Mouse (Mus musculus) myocyte (in vitro differentiated cells): ENCODE data around the gene Aff1.

Experiments used
- CEBPB ChIP-seq: IDR thresholded peaks from 2 replicates; pipeline ENCODE4 v1.6.1; 2011; ENCODE audit warnings: mild to moderate bottlenecking, moderate library complexity; ENCODE audit not compliant: poor library complexity, insufficient read depth, severe bottlenecking
- MYOD1 ChIP-seq, 3 experiments: IDR thresholded peaks; one replicate each; pipeline ENCODE4 v1.6.1; 2011; ENCODE audit warnings: control low read depth in 2 of 3, low read depth in 2 of 3, mild to moderate bottlenecking in 2 of 3, moderate library complexity in 1 of 3; ENCODE audit not compliant: insufficient read length in 2 of 3, control insufficient read depth in 1 of 3
- MYOG ChIP-seq, 3 experiments: IDR thresholded peaks; one replicate each; pipeline ENCODE4 v1.6.1; 2011; ENCODE audit warnings: control low read depth in 2 of 3, low read depth in 2 of 3, mild to moderate bottlenecking in 2 of 3; ENCODE audit not compliant: insufficient read length in 2 of 3, control insufficient read depth in 1 of 3, insufficient read depth in 1 of 3
- POLR2A ChIP-seq: IDR thresholded peaks from one replicate; pipeline ENCODE4 v1.6.1; 2011; ENCODE audit warnings: low read depth, mild to moderate bottlenecking, control low read depth, moderate library complexity; ENCODE audit not compliant: insufficient read length
- POLR2AphosphoS2 ChIP-seq: IDR thresholded peaks from one replicate; pipeline ENCODE4 v1.6.1; 2011; ENCODE audit warnings: low read depth, control low read depth; ENCODE audit not compliant: insufficient read length
- TCF12 ChIP-seq: IDR thresholded peaks from one replicate; pipeline ENCODE4 v1.6.1; 2011; ENCODE audit warnings: mild to moderate bottlenecking, control low read depth; ENCODE audit not compliant: poor library complexity, insufficient read depth, severe bottlenecking
- USF1 ChIP-seq: IDR thresholded peaks from one replicate; pipeline ENCODE4 v1.6.1; 2011; ENCODE audit warnings: low read depth, mild to moderate bottlenecking, control low read depth, moderate library complexity

DNA sequence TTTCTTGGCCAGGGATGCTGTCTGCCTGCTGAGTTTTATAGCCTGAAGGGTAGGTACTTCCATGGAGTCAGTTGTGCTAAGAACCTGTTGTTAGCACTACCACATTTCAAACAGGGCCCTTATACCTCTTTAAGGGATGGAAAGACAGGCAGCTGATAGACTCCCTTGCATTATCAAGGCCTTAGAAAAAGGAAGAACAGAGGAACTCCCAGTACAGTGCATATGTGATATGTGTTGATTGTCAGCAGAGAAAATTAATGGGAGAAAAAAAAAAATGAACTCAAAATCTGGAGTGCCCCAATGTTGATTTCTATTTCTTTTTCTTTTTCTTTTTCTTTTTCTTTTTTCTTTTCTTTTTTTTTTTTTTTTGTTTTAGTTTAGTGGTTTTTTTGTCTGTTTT, 56.2 kb downstream of the Aff1 start:
- TF ChIP-seq POLR2A (no peak), POLR2AphosphoS2 (no peak), MYOD1 (IDR thresholded peaks at IDR 0.05; ENCODE audit: control insufficient read depth in 1 of 3, insufficient read length in 2 of 3, low read depth in 2 of 3) (no peak), USF1 (no peak), TCF12 (no peak), CEBPB (no peak), MYOG (IDR thresholded peaks at IDR 0.05; ENCODE audit: control insufficient read depth in 1 of 3, insufficient read depth in 1 of 3, insufficient read length in 2 of 3, low read depth in 2 of 3) (no peak)
